In genomic region chr4:83876600-83876999, GRCm38 (mm10) we compare ENCODE assay signal across 13 mouse cellular contexts.
DNase-seq lines count a peak whose midpoint lies in the region; ATAC-seq and TF ChIP-seq lines count a peak whose summit lies in the region.
"Had no signal": no experiment of that assay in that cellular context is flagged by ENCODE, and none has a peak within 500 bp of the region (broad histone marks: within the 10 kb centered on the region; RNA-seq: fewer than 3 reads in every experiment).

No protein-coding gene starts in this region.

- peak; percentile 11 for TF ChIP-seq CTCF in left cerebral cortex, adult 2 months (IDR thresholded peaks at IDR 0.05)

- no peak overlapping the region for H3K27ac ChIP-seq in left cerebral cortex, adult 2 months
- H3K27ac ChIP-seq: limb, embryonic 12.5 days had no signal

- intact Hi-C loops in left cerebral cortex, adult 2 months (cut with DNase I) = no loop called here
- intact Hi-C loops in left cerebral cortex, postnatal 4 days (cut with DNase I) = no loop called here

- ATAC-seq in megakaryocyte progenitor cell, adult 5-6 weeks (replicated peaks; ENCODE audit: poor library complexity) = peak; percentile 55; the same call in 1 of the 2 replicates

- DNase-seq in left cerebral cortex, adult 2 months (ENCODE audit: extremely low spot score in 1 of 2, low spot score in 2 of 2) = no peak
- no peak for DNase-seq in left cerebral cortex, postnatal 4 days
- DNase-seq in A20 (ENCODE audit: low read depth, low spot score) (peak; percentile 8), ES-CJ7 (ENCODE audit: low read depth, low spot score) (peak; percentile 60)
- no peak for DNase-seq in left cerebral cortex, adult 9 months (ENCODE audit: low spot score in 2 of 2)
- DNase-seq in frontal cortex, postnatal 10 days (ENCODE audit: low spot score in 2 of 2) = no peak
- DNase-seq: adrenal gland, postnatal 25 days; heart, postnatal 10 days; kidney, postnatal 14 days; lung, postnatal 14 days; right cerebral cortex, postnatal 25 days had no signal

- no peak overlapping the region for H3K4me3 ChIP-seq in left cerebral cortex, adult 2 months
- H3K4me3 ChIP-seq: limb, embryonic 12.5 days had no signal

Comparison
In these comparisons a context has a peak if more than half of its experiments do, and no peak if none do; other contexts are left out.
1. DNase-seq: peak in A20 (single experiment) and ES-CJ7 (single experiment); none in left cerebral cortex, adult 2 months (0 of 2), left cerebral cortex, postnatal 4 days (single experiment), left cerebral cortex, adult 9 months (0 of 2) and frontal cortex, postnatal 10 days (0 of 2).